Mouse (Mus musculus) kidney, adult 2 months (tissue): Measurements from ENCODE around the gene Tyw5.

ENCODE experiments used
- CTCF ChIP-seq: fragments of 200-500 bp; conservative IDR thresholded peaks from 2 replicates; pipeline ENCODE4 v1.5.1; 2011; ENCODE audit warnings: low read depth, mild to moderate bottlenecking, control low read depth, low read length, moderate library complexity, mixed read lengths; ENCODE audit not compliant: insufficient read depth, insufficient read length
- POLR2A ChIP-seq: fragments of 200-500 bp; IDR thresholded peaks from one replicate; pipeline ENCODE4 v1.6.1; 2011; ENCODE audit warnings: low read depth, low read length, control low read depth

- no peak for TF ChIP-seq CTCF
- TF ChIP-seq POLR2A = no peak
Observed at GRCm38 (mm10) chr1:57388402-57389155, 18.3 kb downstream of the Tyw5 start.
